In genomic region chrX:159026311-159026710, GRCm38 (mm10) we compare ENCODE assay signal across 21 mouse cellular contexts.
A peak's percentile ranks its signal among the peaks of the same experiment; 100 is the strongest.
DNase-seq lines count a peak whose midpoint lies in the region; TF ChIP-seq lines count a peak whose summit lies in the region.
"Had no signal": no experiment of that assay in that cellular context is flagged by ENCODE, and none has a peak within 500 bp of the region (broad histone marks: within the 10 kb centered on the region; RNA-seq: fewer than 3 reads in every experiment).

No protein-coding gene starts in this region.

- H3K27ac ChIP-seq in kidney, adult 2 months (ENCODE audit: insufficient read depth, low read depth, low read length) = no peak overlapping the region
- H3K27ac ChIP-seq: embryonic facial prominence, embryonic 13.5 days; forebrain, embryonic 13.5 days; forebrain, embryonic 15.5 days had no signal

- H3K27me3 ChIP-seq in kidney, adult 2 months (replicated peaks; ENCODE audit: control insufficient read depth, insufficient read depth, low read length) = no peaks in the 10 kb centered on the region
- H3K27me3 ChIP-seq: forebrain, embryonic 13.5 days; forebrain, embryonic 15.5 days had no signal

- no peak for TF ChIP-seq POLR2A in kidney, adult 2 months (IDR thresholded peaks at IDR 0.05; ENCODE audit: low read depth, low read length)

- 80% methylated on average over 1 of the region's 1 CpGs for WGBS in kidney, adult 2 months

- no peaks in the 10 kb centered on the region for H3K36me3 ChIP-seq in kidney, adult 2 months (ENCODE audit: control insufficient read depth, insufficient read depth, low read length)
- H3K36me3 ChIP-seq: embryonic facial prominence, embryonic 13.5 days; forebrain, embryonic 15.5 days had no signal

- DNase-seq in kidney, adult 2 months = peak; percentile 58
- DNase-seq in kidney, postnatal 14 days = no peak
- DNase-seq in kidney, adult 9 months = peak; percentile 50
- no peak for DNase-seq in kidney, adult 18-20 months
- DNase-seq in retina, postnatal 1 day = peak; percentile 3
- DNase-seq in retina, embryonic 14.5 days (ENCODE audit: low spot score) = no peak
- no peak for DNase-seq in frontal cortex, postnatal 36 days (ENCODE audit: low spot score in 2 of 2)
- DNase-seq: adrenal gland, adult 2 months; adrenal gland, postnatal 10 days; adrenal gland, postnatal 25 days; cerebellum, adult 11 months; cerebellum, adult 18-20 months; cerebellum, adult 8-10 months; cerebellum, adult 9-11 months; cerebellum, postnatal 14 days; cerebellum, postnatal 36 days; embryo, embryonic 11 days; forebrain, postnatal 0 days had no signal

- no peak for TF ChIP-seq CTCF in kidney, adult 2 months (conservative IDR thresholded peaks at IDR 0.05; ENCODE audit: insufficient read depth, insufficient read length, low read depth, low read length)

- no peaks in the 10 kb centered on the region for H3K4me1 ChIP-seq in kidney, adult 2 months (ENCODE audit: control insufficient read depth, insufficient read depth, low read length)
- H3K4me1 ChIP-seq: embryonic facial prominence, embryonic 13.5 days; forebrain, embryonic 13.5 days; forebrain, embryonic 15.5 days had no signal

- H3K4me3 ChIP-seq in kidney, adult 2 months (ENCODE audit: insufficient read depth, low read depth, low read length) = no peak overlapping the region
- H3K4me3 ChIP-seq: embryonic facial prominence, embryonic 13.5 days; forebrain, embryonic 13.5 days; forebrain, embryonic 15.5 days had no signal

Comparison
In these comparisons a context has a peak if more than half of its experiments do, and no peak if none do; other contexts are left out.
1. DNase-seq: peak in kidney, adult 2 months (single experiment), kidney, adult 9 months (single experiment) and retina, postnatal 1 day (single experiment); none in kidney, postnatal 14 days (single experiment), kidney, adult 18-20 months (single experiment), retina, embryonic 14.5 days (single experiment) and frontal cortex, postnatal 36 days (0 of 2).